Mouse (Mus musculus) ES-E14 (cell line): ENCODE data around the gene Slc10a7. TPM values are rescaled to one million over a fixed set of nuclear protein-coding genes. Genes with fewer than 3 reads are reported as not detected.

Source experiments
- DNase-seq: peaks from one replicate; pipeline ENCODE4 v3.0.0-alpha.2; 2013; ENCODE audit warnings: low read depth, low spot score
- H3K27ac ChIP-seq: 2 replicates; pipeline ENCODE4 v1.5.1; 2012; ENCODE audit warnings: low read depth, mild to moderate bottlenecking, low read length, moderate library complexity, mixed read lengths; ENCODE audit not compliant: poor library complexity, insufficient read depth, severe bottlenecking
- H3K36me3 ChIP-seq: 2 replicates; pipeline ENCODE4 v1.6.1; 2012; ENCODE audit warnings: mild to moderate bottlenecking, low read length, moderate library complexity, mixed read lengths; ENCODE audit not compliant: control insufficient read depth, poor library complexity, insufficient read depth, severe bottlenecking
- H3K4me1 ChIP-seq, 2 experiments: fragments of 150-350 bp in 1 of 2; sonication (generic) in 1 of 2; 2 replicates each; pipeline ENCODE4 v1.6.1; 2012; ENCODE audit warnings: low read length in 2 of 2, mild to moderate bottlenecking in 1 of 2, mixed read lengths in 1 of 2; ENCODE audit not compliant: control insufficient read depth in 2 of 2, insufficient read depth in 2 of 2, poor library complexity in 1 of 2
- H3K4me3 ChIP-seq, 2 experiments: fragments of 150-350 bp in 1 of 2; sonication (generic) in 1 of 2; 2 replicates each; pipeline ENCODE4 v1.5.1; 2012; ENCODE audit warnings: low read length in 2 of 2, low read depth in 1 of 2, mild to moderate bottlenecking in 1 of 2, mixed read lengths in 1 of 2; ENCODE audit not compliant: insufficient read depth in 1 of 2, poor library complexity in 1 of 2, severe bottlenecking in 1 of 2
- H3K9ac ChIP-seq: 2 replicates; pipeline ENCODE4 v1.6.1; 2012; ENCODE audit warnings: low read depth, mild to moderate bottlenecking, low read length, mixed read lengths; ENCODE audit not compliant: poor library complexity, insufficient read depth, severe bottlenecking
- H3K9me3 ChIP-seq: fragments of 150-350 bp; sonication (generic); 2 replicates; pipeline ENCODE4 v1.6.1; 2012; ENCODE audit warnings: low read depth, mild to moderate bottlenecking, low read length; ENCODE audit not compliant: control insufficient read depth, insufficient read depth
- CHD2 ChIP-seq: IDR thresholded peaks from 2 replicates; pipeline ENCODE4 v1.6.1; 2014; ENCODE audit warnings: mild to moderate bottlenecking, low read depth, low read length, inconsistent platforms
- HCFC1 ChIP-seq: IDR thresholded peaks from 2 replicates; pipeline ENCODE4 v1.6.1; 2012; ENCODE audit warnings: low read length, inconsistent platforms, borderline replicate concordance; ENCODE audit not compliant: insufficient read depth
- MAFK ChIP-seq: IDR thresholded peaks from 2 replicates; pipeline ENCODE4 v1.6.1; 2014; ENCODE audit warnings: mild to moderate bottlenecking, low read depth, low read length, inconsistent platforms; ENCODE audit not compliant: insufficient read depth
- ZC3H11A ChIP-seq: IDR thresholded peaks from 2 replicates; pipeline ENCODE4 v1.6.1; 2012; ENCODE audit warnings: low read depth, mild to moderate bottlenecking, inconsistent platforms, low read length, borderline replicate concordance
- ZNF384 ChIP-seq: IDR thresholded peaks from 2 replicates; pipeline ENCODE4 v1.6.1; 2012; ENCODE audit warnings: low read depth, low read length, inconsistent platforms
- in situ Hi-C, 2 experiments: fragments of 600-800 bp; cut with MboI; formaldehyde crosslinking; loops; one replicate each; pipeline ENCODE4 v1.15.1; 2025; ENCODE audit warnings: low sequenced_read_pairs in 2 of 2, inconsistent platforms in 1 of 2; ENCODE audit not compliant: unreplicated experiment in 2 of 2
- total RNA-seq: library from RNA; depleted of rRNA; stranded (reverse); fragments of 300-350 nt; gene quantifications from 2 replicates; pipeline ENCODE4 v1.2.3, GENCODE M21; 2012

The Slc10a7 gene
- total RNA-seq, 1 experiment: 30.5 TPM

- Histone ChIP-seq H3K36me3 (peaks cover 5% of the 10 kb centered on the region), H3K9ac (no peak overlapping the region), H3K27ac (no peak overlapping the region), H3K9me3 (no peaks in the 10 kb centered on the region), H3K4me1 (no peaks in the 10 kb centered on the region; a peak in 1 of 4 replicates), H3K4me3 (no peak overlapping the region)
- in situ Hi-C loops: no loop called here
- no peak for DNase-seq
- no peak for TF ChIP-seq ZNF384
- TF ChIP-seq MAFK: no peak
- TF ChIP-seq ZC3H11A: no peak
- TF ChIP-seq CHD2: no peak
- TF ChIP-seq HCFC1: no peak
These were observed 169.5 kb downstream of the Slc10a7 start for GRCm38 (mm10) chr8:78678541-78679219.

- in situ Hi-C loops: no loop called here
- no peak overlapping the region for H3K9ac ChIP-seq
- no peak overlapping the region for H3K4me3 ChIP-seq
- no peaks in the 10 kb centered on the region for H3K4me1 ChIP-seq
- no peaks in the 10 kb centered on the region for H3K9me3 ChIP-seq
- DNase-seq: no peak
- no peak for TF ChIP-seq MAFK
- no peak for TF ChIP-seq ZC3H11A
- TF ChIP-seq CHD2: no peak
- no peak for TF ChIP-seq ZNF384
- no peak for TF ChIP-seq HCFC1
- no peak overlapping the region for H3K27ac ChIP-seq
- H3K36me3 ChIP-seq: peaks cover 6% of the 10 kb centered on the region
These were observed 181.6 kb downstream of the Slc10a7 start for GRCm38 (mm10) chr8:78690795-78691194.

GRCm38 (mm10) chr8:78698331-78698741 lies 189.2 kb downstream of the Slc10a7 start:
- Histone ChIP-seq H3K27ac (no peak overlapping the region), H3K4me3 (no peak overlapping the region), H3K9me3 (no peaks in the 10 kb centered on the region), H3K36me3 (peaks cover 5% of the 10 kb centered on the region; the same call in 1 of the 2 replicates), H3K4me1 (peaks cover 0 to under 1% of the 10 kb centered on the region in 2 experiments; a peak in 1 of 4 replicates), H3K9ac (no peak overlapping the region)
- DNase-seq: no peak
- in situ Hi-C loops: no loop called here
- no peak for TF ChIP-seq CHD2
- TF ChIP-seq ZNF384: no peak
- TF ChIP-seq ZC3H11A: no peak
- TF ChIP-seq HCFC1: no peak
- no peak for TF ChIP-seq MAFK

- Histone ChIP-seq H3K36me3 (peaks cover 10% of the 10 kb centered on the region; the same call in 1 of the 2 replicates), H3K27ac (no peak overlapping the region), H3K9me3 (no peaks in the 10 kb centered on the region), H3K9ac (no peak overlapping the region), H3K4me1 (peaks cover 0 to 5% of the 10 kb centered on the region in 2 experiments; a peak in 1 of 4 replicates), H3K4me3 (no peak overlapping the region)
- DNase-seq: no peak
- TF ChIP-seq ZNF384 (no peak), CHD2 (no peak), HCFC1 (no peak), ZC3H11A (no peak), MAFK (no peak)
- in situ Hi-C loops: no loop called here
These were observed 194.1 kb downstream of the Slc10a7 start for GRCm38 (mm10) chr8:78703068-78703820.
